Mouse (Mus musculus) duodenum, adult 2 months (tissue): Measurements from ENCODE around the gene Ugp2. TPM values are rescaled to one million over a fixed set of nuclear protein-coding genes. Genes with fewer than 3 reads are reported as not detected.

Experiments used
- polyA plus RNA-seq: library from polyadenylated mRNA; depleted of rRNA; stranded (reverse); fragments of >200 nt; gene quantifications from 2 replicates; pipeline ENCODE4 v1.2.3, GENCODE M21; 2012; ENCODE audit warnings: low replicate concordance; rRNA removed

The Ugp2 gene
- 0.77 and 1.4 TPM in 2 replicates for polyA plus RNA-seq

DNA sequence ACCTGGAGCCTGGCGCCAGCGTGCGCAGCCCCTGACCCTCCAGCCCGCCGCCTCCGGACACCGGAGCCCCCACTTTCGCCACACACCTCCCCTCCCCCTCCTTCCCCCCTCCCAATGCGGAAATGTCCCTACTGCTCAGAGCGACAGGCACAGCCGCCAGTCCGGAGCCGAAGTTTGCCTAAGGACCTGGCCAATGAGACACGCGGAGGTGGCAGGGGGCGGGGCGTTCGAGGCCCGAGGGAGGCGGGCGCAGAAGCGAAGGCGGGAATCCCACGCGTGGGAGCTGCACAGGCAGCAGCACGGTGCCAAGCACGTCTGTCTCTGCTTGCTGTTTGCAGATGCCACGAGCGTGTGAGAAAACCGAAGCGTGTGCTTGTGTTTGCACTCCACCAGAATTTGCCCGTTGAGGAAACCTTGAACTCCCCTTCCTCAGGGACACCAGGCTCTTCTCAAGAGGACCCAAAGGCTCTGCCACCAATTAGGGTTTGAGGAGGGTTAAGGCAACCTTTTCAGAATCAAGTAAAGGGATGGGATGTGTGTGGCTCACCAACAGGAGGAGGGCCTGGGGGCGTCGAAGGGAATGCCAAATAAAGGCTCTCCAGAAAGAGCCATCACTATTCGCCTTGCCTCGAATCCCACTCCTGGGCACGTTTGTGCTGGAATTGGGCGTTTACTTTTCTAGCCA is at the start of gene Ugp2:
Gene Ugp2, minus strand, starts transcription at position 80 of the 685 bp plus-strand sequence.

Other genes with a start within 250 kb of the Ugp2 start
- gene Vps54, start 131.9 kb downstream of the Ugp2 start, polyA plus RNA-seq, result 3.3 and 5.4 TPM in 2 replicates
- gene Wdpcp, start 201.0 kb upstream of the Ugp2 start, polyA plus RNA-seq, result 0.51 and 1.8 TPM in 2 replicates
- gene Mdh1, start 201.2 kb upstream of the Ugp2 start, polyA plus RNA-seq, result 85.1 and 199 TPM in 2 replicates